Mouse (Mus musculus) lung, embryonic 14.5 days (tissue): ENCODE data around the gene Tmc6. TPM values are rescaled to one million over a fixed set of nuclear protein-coding genes. Genes with fewer than 3 reads are reported as not detected.

Experiments used
- ATAC-seq: fragments of 200-750 bp; cut with Nextera tagmentation; 2 replicates; pipeline ENCODE4 v1.8.0; 2017; ENCODE audit warnings: mild to moderate bottlenecking, moderate TSS enrichment, moderate library complexity; ENCODE audit not compliant: insufficient read depth
- DNase-seq: peaks from one replicate; pipeline ENCODE4 v3.0.0-alpha.2; 2015
- H3K27ac ChIP-seq: fragments of 300-500 bp; sonication (generic); 2 replicates; pipeline ENCODE4 v1.5.1; 2014; ENCODE audit warnings: low read depth, mild to moderate bottlenecking, moderate library complexity
- H3K27me3 ChIP-seq: fragments of 300-500 bp; sonication (generic); 2 replicates; pipeline ENCODE4 v1.6.1; 2014; ENCODE audit warnings: low read length, control low read depth; ENCODE audit not compliant: insufficient read depth
- H3K36me3 ChIP-seq: fragments of 300-500 bp; sonication (generic); 2 replicates; pipeline ENCODE4 v1.6.1; 2014; ENCODE audit warnings: control low read depth; ENCODE audit not compliant: insufficient read depth
- H3K4me1 ChIP-seq: fragments of 300-500 bp; sonication (generic); 2 replicates; pipeline ENCODE4 v1.6.1; 2014; ENCODE audit warnings: antibody characterized with exemption, control low read depth; ENCODE audit not compliant: insufficient read depth
- H3K4me2 ChIP-seq: fragments of 300-500 bp; sonication (generic); 2 replicates; pipeline ENCODE4 v1.6.1; 2014; ENCODE audit warnings: mild to moderate bottlenecking
- H3K4me3 ChIP-seq: fragments of 300-500 bp; sonication (generic); 2 replicates; pipeline ENCODE4 v1.5.1; 2014; ENCODE audit warnings: low read depth, low read length
- H3K9ac ChIP-seq: fragments of 300-500 bp; sonication (generic); 2 replicates; pipeline ENCODE4 v1.6.1; 2014
- H3K9me3 ChIP-seq: fragments of 300-500 bp; sonication (generic); 2 replicates; pipeline ENCODE4 v1.6.1; 2016; ENCODE audit warnings: low read depth, low read length, control low read depth
- CTCF ChIP-seq: IDR thresholded peaks from 2 replicates; pipeline ENCODE4 v1.5.1; 2016; ENCODE audit warnings: antibody characterized with exemption, low read depth
- WGBS: fragments of 180-500 bp; shearing (Covaris S2); extraction: QIAGEN DNeasy Blood & Tissue Kit; methylation state at CpG from one replicate; pipeline ENCODE4 v1.1.7; 2014; 5-methylcytosine and 5-hydroxymethylcytosine counted together
- polyA plus RNA-seq: library from polyadenylated mRNA; unstranded; fragments of >200 nt; fragmentation: Nextera tagmentation; extraction: Ambion mirVana; gene quantifications from 2 replicates; pipeline ENCODE4 v1.2.1, GENCODE M21; 2014

Tmc6 gene
- polyA plus RNA-seq, 1 experiment from 2014 or later: 18.6 TPM

DNA sequence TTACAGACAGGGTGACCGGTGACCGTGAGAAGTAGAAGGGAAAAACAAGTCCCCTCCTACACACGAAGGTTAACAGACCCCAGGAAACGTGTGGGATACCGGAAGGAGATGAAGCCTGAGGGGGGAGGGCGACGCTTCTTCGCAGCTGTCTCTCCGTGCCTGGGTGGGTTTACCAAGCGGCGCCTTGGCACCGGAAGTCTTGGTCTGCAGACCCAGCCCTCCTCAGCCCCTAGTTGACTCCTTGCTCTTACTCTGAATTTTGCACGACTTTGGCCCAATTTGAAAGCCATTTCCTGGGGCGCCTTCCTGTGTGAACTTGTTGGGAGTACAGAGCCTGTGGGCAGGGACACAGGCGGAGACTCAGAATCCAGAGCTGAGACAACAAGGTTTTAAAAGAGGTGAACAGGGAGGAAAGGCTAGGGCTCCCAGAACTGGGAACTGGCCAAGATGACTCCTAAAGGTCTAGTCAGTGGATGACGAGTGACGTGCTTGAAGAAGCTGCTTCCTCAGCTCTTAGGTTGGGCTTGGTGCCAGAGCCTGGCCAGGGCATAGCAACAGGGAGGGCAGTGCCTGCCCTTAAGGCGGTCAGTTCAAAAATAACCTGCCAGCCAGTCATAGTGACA is 688 bp downstream of the Tmc6 start:
- WGBS: 15% methylated on average over 18 of the region's 18 CpGs
- ATAC-seq (no peak), DNase-seq (peak; percentile 67)
- Histone ChIP-seq H3K4me2 (peak overlapping the region; percentile 98), H3K9ac (peak overlapping the region; percentile 57), H3K4me3 (peak overlapping the region; percentile 50), H3K9me3 (no peaks in the 10 kb centered on the region), H3K27ac (peak overlapping the region; percentile 89), H3K27me3 (no peaks in the 10 kb centered on the region), H3K4me1 (peaks cover 28% of the 10 kb centered on the region), H3K36me3 (0 out of 2 replicates have a peak, but pooled peaks cover 6% of the 10 kb centered on the region)
- TF ChIP-seq CTCF: no peak

DNA sequence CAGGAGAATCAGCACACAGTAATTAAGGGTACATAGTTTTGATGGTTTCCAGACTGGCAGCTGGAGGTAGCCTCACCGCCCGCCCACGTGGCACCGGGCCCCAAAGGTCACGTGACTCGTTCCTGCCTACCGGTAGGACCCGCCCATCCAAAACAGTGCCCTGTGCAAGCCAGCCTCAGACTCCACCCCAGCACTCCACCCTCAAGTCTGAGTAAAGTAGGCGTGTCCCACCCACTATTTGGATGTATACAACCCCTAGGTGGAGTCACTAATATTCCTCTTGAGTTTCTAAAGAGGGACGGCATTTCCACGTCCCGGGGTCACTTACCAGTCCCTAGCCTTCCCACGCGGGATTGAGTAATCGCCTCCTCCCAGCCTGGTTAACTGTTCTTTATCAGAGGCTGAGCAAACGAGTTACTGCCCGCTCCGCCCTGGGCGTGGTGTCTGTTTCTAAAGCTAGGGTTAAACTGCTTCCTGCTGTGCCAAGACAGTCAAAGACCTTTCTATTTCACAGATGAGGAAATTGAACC is 1.4 kb downstream of the Tmc6 start:
- Histone ChIP-seq H3K27me3 (no peaks in the 10 kb centered on the region), H3K36me3 (0 out of 2 replicates have a peak, but pooled peaks cover 6% of the 10 kb centered on the region), H3K4me3 (peak overlapping the region; percentile 50), H3K27ac (peak overlapping the region; percentile 89), H3K4me1 (peaks cover 28% of the 10 kb centered on the region), H3K9ac (peak overlapping the region; percentile 57), H3K9me3 (no peaks in the 10 kb centered on the region), H3K4me2 (peak overlapping the region; percentile 98)
- TF ChIP-seq CTCF: no peak; the same call in 1 of the 2 replicates
- ATAC-seq: peak; percentile 73
- 2% methylated on average over 19 of the region's 19 CpGs for WGBS
- DNase-seq: peak; percentile 89

DNA sequence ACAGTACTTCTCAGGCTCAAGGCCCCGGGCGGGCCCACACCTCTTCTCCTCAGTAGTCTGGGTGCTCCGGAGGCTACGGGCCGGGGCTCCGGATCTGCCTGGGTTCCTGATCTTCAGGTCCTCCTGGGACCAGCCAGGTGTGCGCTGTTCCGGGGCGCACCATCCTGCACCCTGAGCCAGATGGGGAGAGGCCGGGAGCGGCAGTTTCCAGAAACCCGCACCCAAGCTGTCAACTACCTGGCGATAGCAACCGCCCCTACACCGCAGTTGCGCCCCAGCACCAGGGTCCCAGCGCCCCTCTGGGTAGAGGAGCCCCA is 1.8 kb downstream of the Tmc6 start:
- Histone ChIP-seq H3K36me3 (0 out of 2 replicates have a peak, but pooled peaks cover 6% of the 10 kb centered on the region), H3K27me3 (no peaks in the 10 kb centered on the region), H3K4me1 (peaks cover 28% of the 10 kb centered on the region), H3K27ac (peak overlapping the region; percentile 89), H3K4me2 (peak overlapping the region; percentile 98), H3K9me3 (no peaks in the 10 kb centered on the region), H3K9ac (peak overlapping the region; percentile 57), H3K4me3 (peak overlapping the region; percentile 50)
- no peak for TF ChIP-seq CTCF
- WGBS: 2% methylated on average over 17 of the region's 17 CpGs
- no peak; the same call in 1 of the 2 replicates for ATAC-seq
- DNase-seq: no peak

DNA sequence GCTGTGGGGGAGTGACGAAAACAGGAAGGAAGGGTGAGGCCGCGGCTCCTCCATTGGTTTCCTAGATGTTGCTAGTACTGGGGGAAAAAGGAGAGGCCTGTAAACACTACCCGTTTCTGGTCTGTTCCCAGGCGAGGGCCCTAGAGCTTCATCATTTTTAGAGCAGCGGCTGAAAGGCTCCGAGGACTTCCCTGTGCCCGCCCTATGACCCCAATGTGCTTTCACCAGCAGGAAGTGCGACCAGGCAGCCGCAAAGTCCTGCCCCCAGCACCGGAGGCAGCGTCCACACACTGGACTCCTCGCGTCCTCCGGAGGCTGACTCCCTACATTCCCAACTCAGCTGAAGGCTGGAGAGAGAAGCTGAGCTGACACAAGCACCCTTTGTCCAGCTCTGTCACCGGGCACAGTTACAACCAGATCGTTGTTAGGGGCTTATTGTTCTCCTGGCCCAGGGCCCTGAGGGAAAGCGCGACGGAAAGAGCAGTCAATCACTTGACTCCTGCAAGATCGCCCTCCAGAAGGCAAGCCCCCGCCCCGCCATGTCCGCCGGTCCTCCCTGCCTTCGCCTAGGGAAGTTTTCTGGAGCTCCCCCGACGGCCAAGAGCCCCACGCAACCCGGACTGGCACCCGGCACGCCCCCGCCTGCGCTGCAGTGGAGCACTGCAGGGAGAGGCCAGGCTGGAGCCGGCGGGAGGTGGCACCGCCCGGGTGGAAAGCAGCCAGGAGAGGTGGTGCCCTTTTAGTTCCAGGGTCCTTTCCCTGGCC is 2.4 kb downstream of the Tmc6 start:
- ATAC-seq (peak; percentile 43), DNase-seq (peak; percentile 77)
- Histone ChIP-seq H3K9me3 (no peaks in the 10 kb centered on the region), H3K4me3 (peak overlapping the region; percentile 50), H3K36me3 (0 out of 2 replicates have a peak, but pooled peaks cover 6% of the 10 kb centered on the region), H3K4me2 (peak overlapping the region; percentile 98), H3K27me3 (no peaks in the 10 kb centered on the region), H3K9ac (peak overlapping the region; percentile 57), H3K27ac (peak overlapping the region; percentile 89), H3K4me1 (peaks cover 28% of the 10 kb centered on the region)
- WGBS: 3% methylated on average over 38 of the region's 38 CpGs
- TF ChIP-seq CTCF: no peak

DNA sequence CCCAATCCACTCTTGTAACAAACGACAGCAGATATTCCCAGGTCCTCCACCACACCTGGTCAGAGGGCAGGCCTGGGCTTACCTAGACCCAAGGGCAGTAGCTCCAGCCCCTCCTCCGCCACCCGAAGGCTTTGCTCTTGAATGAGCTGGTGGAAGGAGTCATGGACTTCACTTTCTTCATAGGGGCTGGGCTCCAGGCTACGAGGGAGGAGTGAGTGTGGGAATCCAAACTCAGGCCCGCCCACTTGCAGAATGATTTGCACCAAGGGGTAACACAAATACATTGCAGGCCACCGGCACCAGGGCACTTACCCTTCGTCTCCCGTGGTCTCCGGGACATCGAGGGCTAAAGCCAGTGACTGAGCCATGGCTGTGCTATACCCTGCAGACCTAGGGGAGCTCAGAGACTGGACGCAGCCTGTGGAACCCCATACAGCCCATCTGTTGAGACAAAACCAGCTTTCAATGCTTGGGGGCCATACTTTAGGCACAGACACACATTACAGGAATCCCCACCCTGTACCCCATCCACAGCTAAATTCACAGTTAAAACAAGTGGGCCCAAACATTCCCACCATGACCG is 3.1 kb downstream of the Tmc6 start:
- no peak for TF ChIP-seq CTCF
- Histone ChIP-seq H3K36me3 (0 out of 2 replicates have a peak, but pooled peaks cover 6% of the 10 kb centered on the region), H3K27me3 (no peaks in the 10 kb centered on the region), H3K4me1 (peaks cover 28% of the 10 kb centered on the region), H3K4me2 (peak overlapping the region; percentile 98), H3K9ac (peak overlapping the region; percentile 57), H3K27ac (peak overlapping the region; percentile 89), H3K4me3 (peak overlapping the region; percentile 50), H3K9me3 (no peaks in the 10 kb centered on the region)
- 51% methylated on average over 12 of the region's 12 CpGs for WGBS
- no peak for ATAC-seq
- DNase-seq: peak; percentile 40

DNA sequence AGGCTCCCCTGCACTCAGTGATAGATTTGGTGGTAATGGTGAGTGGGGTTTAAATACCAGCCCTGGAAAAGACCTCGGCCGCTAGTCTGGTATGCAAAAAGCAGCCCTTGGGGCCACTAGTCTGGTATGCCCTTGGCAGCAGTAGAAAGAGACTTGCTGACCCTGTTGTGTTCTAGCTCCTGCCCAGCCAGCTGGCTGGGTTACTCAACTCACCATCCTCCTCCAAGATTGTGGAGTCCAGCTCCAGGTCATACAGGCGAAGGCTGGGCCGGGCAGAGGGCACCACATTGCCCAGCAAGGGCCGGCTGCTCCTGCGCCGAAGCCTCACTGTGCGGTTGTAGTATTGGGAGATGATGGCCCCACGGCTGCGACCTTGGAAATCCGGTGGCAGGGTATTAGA is 4.0 kb downstream of the Tmc6 start:
- Histone ChIP-seq H3K27me3 (no peaks in the 10 kb centered on the region), H3K9me3 (no peaks in the 10 kb centered on the region), H3K4me2 (no peak overlapping the region), H3K36me3 (0 out of 2 replicates have a peak, but pooled peaks cover 12% of the 10 kb centered on the region), H3K9ac (no peak overlapping the region), H3K4me3 (no peak overlapping the region), H3K27ac (no peak overlapping the region), H3K4me1 (peaks cover 28% of the 10 kb centered on the region)
- 94% methylated on average over 11 of the region's 11 CpGs for WGBS
- TF ChIP-seq CTCF: no peak
- ATAC-seq (no peak), DNase-seq (no peak)

DNA sequence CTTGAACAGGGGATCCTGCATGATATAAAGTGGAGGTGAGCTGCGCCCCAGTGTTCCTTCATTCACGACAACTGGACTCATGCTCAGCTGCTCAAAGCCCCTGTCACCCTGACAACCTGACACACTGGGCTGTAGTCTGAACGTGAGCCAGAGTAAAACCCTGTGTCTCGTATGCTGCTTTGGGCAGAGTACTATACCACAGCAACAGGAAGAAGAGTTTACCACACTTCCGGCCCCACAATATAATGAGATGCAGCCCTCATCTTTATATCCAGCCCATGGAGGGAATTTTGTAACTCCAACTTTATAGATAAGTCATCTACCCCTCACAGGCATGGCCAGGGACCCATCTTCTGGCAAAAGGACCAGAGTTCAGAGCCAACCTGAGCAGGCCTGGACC is 4.9 kb downstream of the Tmc6 start:
- Histone ChIP-seq H3K9ac (no peak overlapping the region), H3K27ac (no peak overlapping the region), H3K4me1 (peaks cover 28% of the 10 kb centered on the region), H3K4me3 (no peak overlapping the region), H3K36me3 (0 out of 2 replicates have a peak, but pooled peaks cover 13% of the 10 kb centered on the region), H3K27me3 (no peaks in the 10 kb centered on the region), H3K4me2 (no peak overlapping the region), H3K9me3 (no peaks in the 10 kb centered on the region)
- WGBS: 79% methylated on average over 5 of the region's 5 CpGs
- ATAC-seq: no peak
- no peak for DNase-seq
- TF ChIP-seq CTCF: no peak
